Mouse (Mus musculus) limb, embryonic 14.5 days (tissue): ENCODE measurements around the gene Wap. TPM values are rescaled to one million over a fixed set of nuclear protein-coding genes. Genes with fewer than 3 reads are reported as not detected.

Experiments used
- ATAC-seq: fragments of 200-750 bp; cut with Nextera tagmentation; 2 replicates; pipeline ENCODE4 v1.8.0; 2017; ENCODE audit warnings: low read depth, moderate number of reproducible peaks, moderate TSS enrichment; ENCODE audit not compliant: low FRiP score
- DNase-seq: peaks from one replicate; pipeline ENCODE4 v3.0.0-alpha.2; 2015; ENCODE audit warnings: low spot score
- H3K27ac ChIP-seq: fragments of 300-500 bp; sonication (generic); replicated peaks from 2 replicates; pipeline ENCODE4 v1.5.1; 2014; ENCODE audit warnings: low read depth, mild to moderate bottlenecking, low read length, moderate library complexity, mixed read lengths
- H3K27me3 ChIP-seq: fragments of 300-500 bp; sonication (generic); 2 replicates; pipeline ENCODE4 v1.6.1; 2014; ENCODE audit warnings: low read length, mixed read lengths; ENCODE audit not compliant: control insufficient read depth, insufficient read depth
- H3K36me3 ChIP-seq: fragments of 300-500 bp; sonication (generic); 2 replicates; pipeline ENCODE4 v1.6.1; 2014; ENCODE audit warnings: mild to moderate bottlenecking, low read length, moderate library complexity, mixed read lengths; ENCODE audit not compliant: control insufficient read depth, insufficient read depth
- H3K4me1 ChIP-seq: fragments of 300-500 bp; sonication (generic); 2 replicates; pipeline ENCODE4 v1.6.1; 2014; ENCODE audit warnings: antibody characterized with exemption, low read length, mixed read lengths; ENCODE audit not compliant: control insufficient read depth, insufficient read depth
- H3K4me2 ChIP-seq: fragments of 300-500 bp; sonication (generic); replicated peaks from 2 replicates; pipeline ENCODE4 v1.6.1; 2014; ENCODE audit warnings: low read depth, mild to moderate bottlenecking, low read length, moderate library complexity; ENCODE audit not compliant: severe bottlenecking
- H3K4me3 ChIP-seq: fragments of 300-500 bp; sonication (generic); replicated peaks from 2 replicates; pipeline ENCODE4 v1.5.1; 2014; ENCODE audit warnings: low read length
- H3K9ac ChIP-seq: fragments of 300-500 bp; sonication (generic); 2 replicates; pipeline ENCODE4 v1.6.1; 2014; ENCODE audit warnings: mild to moderate bottlenecking, low read depth, low read length, moderate library complexity; ENCODE audit not compliant: severe bottlenecking
- H3K9me3 ChIP-seq: fragments of 300-500 bp; sonication (generic); 2 replicates; pipeline ENCODE4 v1.6.1; 2016; ENCODE audit warnings: low read length; ENCODE audit not compliant: control insufficient read depth
- POLR2A ChIP-seq: fragments of 200-500 bp; IDR thresholded peaks from 2 replicates; pipeline ENCODE4 v1.8.0; 2012; ENCODE audit warnings: inconsistent platforms, mild to moderate bottlenecking, moderate library complexity, borderline replicate concordance; ENCODE audit not compliant: insufficient read depth, insufficient read length; ENCODE audit errors: extremely low read depth
- WGBS: fragments of 180-500 bp; shearing (Covaris S2); extraction: QIAGEN DNeasy Blood & Tissue Kit; methylation state at CpG from one replicate; pipeline ENCODE4 v1.1.7; 2014; 5-methylcytosine and 5-hydroxymethylcytosine counted together
- polyA plus RNA-seq, 2 experiments: library from polyadenylated mRNA; depleted of rRNA in 1 of 2; stranded (reverse) in 1 of 2; unstranded in 1 of 2; fragments of >200 nt; fragmentation: Nextera tagmentation in 1 of 2; extraction: Ambion mirVana in 1 of 2; gene quantifications; 2 replicates each; pipeline versions ENCODE4 v1.2.1 to v1.2.3; 2012 to 2014

Wap gene
- polyA plus RNA-seq, 2 experiments, result not detected

DNA sequence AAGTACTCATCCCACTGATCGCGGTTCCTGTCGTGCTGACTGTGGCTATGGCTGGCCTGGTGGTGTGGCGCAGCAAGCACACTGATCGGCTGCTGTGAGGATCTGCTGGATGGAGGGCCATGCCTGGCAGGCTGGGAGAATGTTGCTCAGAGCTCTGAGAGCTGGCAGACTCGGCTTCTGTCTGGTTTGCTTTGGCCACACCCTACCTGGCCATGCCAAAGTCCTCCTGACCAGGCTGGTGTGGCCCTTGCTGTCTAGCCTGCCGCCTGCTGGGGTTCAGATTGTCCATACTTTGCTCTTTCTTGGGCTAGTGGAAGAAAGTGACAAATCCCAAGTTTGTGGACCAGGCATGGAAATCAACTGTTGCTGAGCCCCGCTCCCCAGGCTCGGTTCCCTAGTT is 38.2 kb upstream of the Wap start:
- 88% methylated on average over 9 of the region's 9 CpGs for WGBS
- ATAC-seq (no peak), DNase-seq (no peak)
- H3K4me3 ChIP-seq, result no peak overlapping the region
- H3K9ac ChIP-seq, result no peak overlapping the region
- H3K27me3 ChIP-seq, result no peaks in the 10 kb centered on the region
- no peak overlapping the region for H3K27ac ChIP-seq
- H3K9me3 ChIP-seq, result no peaks in the 10 kb centered on the region
- H3K36me3 ChIP-seq, result no peaks in the 10 kb centered on the region
- TF ChIP-seq POLR2A, result no peak
- peaks cover 4% of the 10 kb centered on the region for H3K4me1 ChIP-seq
- H3K4me2 ChIP-seq, result no peak overlapping the region

DNA sequence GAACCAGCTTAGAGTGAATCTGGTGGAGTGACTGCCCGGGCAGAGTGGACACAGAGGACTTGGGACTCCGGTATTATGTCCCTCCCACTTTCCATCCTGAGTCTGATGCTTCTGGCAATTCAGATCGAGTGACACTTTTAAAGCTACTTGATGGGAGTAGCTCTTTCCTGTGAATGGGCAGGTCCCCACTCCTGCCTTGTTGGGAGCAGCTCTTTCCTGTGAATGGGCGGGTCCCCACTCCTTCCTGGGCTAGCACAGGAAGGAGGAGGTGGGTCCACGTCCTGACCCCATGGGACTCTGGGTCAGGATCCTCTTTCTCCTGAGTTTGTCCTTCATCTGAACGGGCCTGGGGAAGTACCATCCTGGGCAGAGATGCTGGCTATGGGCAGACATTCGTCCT is 37.0 kb upstream of the Wap start:
- Histone ChIP-seq H3K9me3 (no peaks in the 10 kb centered on the region), H3K4me1 (peaks cover 2% of the 10 kb centered on the region), H3K4me3 (no peak overlapping the region), H3K9ac (no peak overlapping the region), H3K36me3 (no peaks in the 10 kb centered on the region), H3K27me3 (no peaks in the 10 kb centered on the region), H3K4me2 (no peak overlapping the region), H3K27ac (no peak overlapping the region)
- ATAC-seq (no peak), DNase-seq (no peak)
- TF ChIP-seq POLR2A, result no peak
- 59% methylated on average over 7 of the region's 7 CpGs for WGBS

GRCm38 (mm10) chr11:6674701-6675100 is 36.3 kb upstream of the Wap start:
- ATAC-seq (no peak), DNase-seq (no peak)
- Histone ChIP-seq H3K36me3 (no peaks in the 10 kb centered on the region), H3K9me3 (no peaks in the 10 kb centered on the region), H3K27ac (no peak overlapping the region), H3K9ac (no peak overlapping the region), H3K27me3 (no peaks in the 10 kb centered on the region), H3K4me1 (no peaks in the 10 kb centered on the region), H3K4me2 (no peak overlapping the region), H3K4me3 (no peak overlapping the region)
- TF ChIP-seq POLR2A, result no peak
- 89% methylated on average over 9 of the region's 9 CpGs for WGBS

DNA sequence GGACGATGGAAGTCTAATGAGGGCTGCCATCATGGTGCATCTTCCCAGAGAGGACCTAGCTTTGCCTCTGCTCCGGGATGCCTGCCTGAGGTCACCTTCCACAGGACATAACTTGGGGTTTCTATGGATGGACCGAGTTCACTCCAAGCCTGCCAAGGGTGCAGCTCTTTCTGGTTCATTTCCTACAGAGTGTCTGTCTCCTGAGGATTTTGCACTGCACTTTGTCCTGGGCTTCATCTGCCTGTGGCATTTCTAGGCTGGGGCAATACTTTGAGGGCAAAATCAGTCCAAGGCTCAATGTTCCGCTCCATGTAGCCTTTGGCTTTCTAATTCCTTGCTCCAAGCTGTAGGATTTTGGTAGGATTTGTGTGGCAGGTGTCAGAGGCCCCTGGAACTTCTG is 32.4 kb upstream of the Wap start:
- Histone ChIP-seq H3K27me3 (no peaks in the 10 kb centered on the region), H3K9me3 (no peaks in the 10 kb centered on the region), H3K36me3 (no peaks in the 10 kb centered on the region), H3K9ac (no peak overlapping the region), H3K27ac (no peak overlapping the region), H3K4me3 (no peak overlapping the region), H3K4me1 (no peaks in the 10 kb centered on the region), H3K4me2 (no peak overlapping the region)
- DNase-seq, result no peak
- 77% methylated on average over 4 of the region's 4 CpGs for WGBS
- no peak for ATAC-seq
- TF ChIP-seq POLR2A, result no peak

DNA sequence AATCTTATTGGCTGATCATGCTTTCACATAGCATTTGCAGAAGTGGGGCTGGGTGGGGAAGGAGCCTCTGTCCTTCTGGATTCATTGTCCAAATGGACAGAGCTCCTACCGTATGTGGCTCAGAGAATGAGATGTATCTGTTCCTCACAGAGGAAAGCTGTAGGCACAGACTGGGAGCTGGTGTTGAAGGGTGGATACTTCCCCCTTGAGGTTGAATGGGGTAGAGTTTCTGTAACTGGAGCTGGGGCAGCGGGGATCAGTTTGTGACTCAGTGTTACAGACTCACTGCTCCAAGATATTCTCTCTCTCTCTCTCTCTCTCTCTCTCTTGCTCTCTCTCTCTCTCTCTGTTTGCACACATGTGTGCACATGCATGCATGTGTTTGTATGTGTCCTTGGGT is 31.6 kb upstream of the Wap start:
- Histone ChIP-seq H3K36me3 (no peaks in the 10 kb centered on the region), H3K4me3 (no peak overlapping the region), H3K9me3 (no peaks in the 10 kb centered on the region), H3K27me3 (no peaks in the 10 kb centered on the region), H3K27ac (no peak overlapping the region), H3K9ac (no peak overlapping the region), H3K4me2 (no peak overlapping the region), H3K4me1 (no peaks in the 10 kb centered on the region)
- no peak for TF ChIP-seq POLR2A
- ATAC-seq (no peak), DNase-seq (no peak)
- WGBS, result 43% methylated on average over 2 of the region's 2 CpGs

DNA sequence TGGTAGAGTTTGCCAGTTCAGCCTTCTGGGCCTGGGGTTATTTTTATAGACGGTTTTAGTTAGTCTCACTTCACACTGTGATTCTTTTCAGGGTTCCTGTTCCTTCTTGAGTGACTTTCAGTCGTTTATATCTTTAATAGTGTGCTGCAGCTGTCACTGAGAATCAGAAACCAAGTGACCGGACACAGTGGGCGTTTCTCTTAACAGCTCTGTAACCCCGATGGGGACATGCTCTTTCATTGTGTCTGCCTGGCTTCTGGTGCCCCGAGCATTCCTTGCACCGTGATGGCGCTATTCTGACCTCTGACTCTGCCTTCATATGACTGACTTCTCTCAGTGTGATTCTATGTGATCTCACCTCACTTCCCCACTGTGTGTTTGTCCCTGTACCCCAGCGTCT is 30.6 kb upstream of the Wap start:
- Histone ChIP-seq H3K9ac (no peak overlapping the region), H3K9me3 (no peaks in the 10 kb centered on the region), H3K4me2 (no peak overlapping the region), H3K36me3 (no peaks in the 10 kb centered on the region), H3K27me3 (no peaks in the 10 kb centered on the region), H3K4me3 (no peak overlapping the region), H3K27ac (no peak overlapping the region), H3K4me1 (no peaks in the 10 kb centered on the region)
- WGBS, result 59% methylated on average over 9 of the region's 9 CpGs
- TF ChIP-seq POLR2A, result no peak
- ATAC-seq (no peak), DNase-seq (no peak)
